Mouse (Mus musculus): Measurements from ENCODE around the gene Tdrkh. TPM values are rescaled to one million over a fixed set of nuclear protein-coding genes. Genes with fewer than 3 reads are reported as not detected.

Gene Tdrkh
- total RNA-seq (2021): 10 to 100 TPM; 44.1 TPM

DNA sequence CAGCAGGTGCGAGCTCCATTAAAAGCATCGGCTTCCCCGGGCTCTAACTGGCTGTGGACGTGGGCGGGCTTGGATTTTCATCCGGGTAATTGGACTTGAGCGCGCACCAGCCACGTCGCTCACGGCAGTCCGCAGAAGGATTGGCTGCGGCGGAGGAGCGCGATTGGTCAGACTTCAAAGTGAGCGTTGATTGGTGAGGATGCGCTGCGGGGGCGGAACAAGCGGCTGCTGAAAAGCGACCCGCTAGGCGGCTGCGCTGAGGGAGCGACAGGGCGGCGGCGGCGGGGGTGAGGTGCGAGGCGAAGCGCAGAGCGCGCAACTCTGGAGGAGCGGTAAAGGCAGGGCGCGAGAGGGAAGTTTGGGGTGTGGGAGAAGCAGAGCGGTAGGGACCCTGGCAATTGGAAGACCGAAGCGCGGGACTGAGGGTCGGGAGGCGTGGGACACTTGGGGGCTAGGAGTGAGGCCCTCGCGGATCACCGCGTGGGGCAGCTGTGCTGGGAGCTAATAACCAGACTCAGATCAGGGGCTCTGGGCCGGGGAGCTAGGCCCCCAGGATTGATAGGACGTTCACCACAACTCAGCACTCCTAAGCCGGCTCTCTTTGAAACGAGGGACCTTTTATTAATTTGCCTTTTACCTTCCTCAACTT lies at the start of gene Tdrkh:
Tdrkh (plus strand) TSS at position 243 of the 649 bp plus-strand sequence.
- peak; percentile 89 to 91 for DNase-seq (ENCODE audit: extremely low spot score in 1 of 2, low spot score in 1 of 2)

DNA sequence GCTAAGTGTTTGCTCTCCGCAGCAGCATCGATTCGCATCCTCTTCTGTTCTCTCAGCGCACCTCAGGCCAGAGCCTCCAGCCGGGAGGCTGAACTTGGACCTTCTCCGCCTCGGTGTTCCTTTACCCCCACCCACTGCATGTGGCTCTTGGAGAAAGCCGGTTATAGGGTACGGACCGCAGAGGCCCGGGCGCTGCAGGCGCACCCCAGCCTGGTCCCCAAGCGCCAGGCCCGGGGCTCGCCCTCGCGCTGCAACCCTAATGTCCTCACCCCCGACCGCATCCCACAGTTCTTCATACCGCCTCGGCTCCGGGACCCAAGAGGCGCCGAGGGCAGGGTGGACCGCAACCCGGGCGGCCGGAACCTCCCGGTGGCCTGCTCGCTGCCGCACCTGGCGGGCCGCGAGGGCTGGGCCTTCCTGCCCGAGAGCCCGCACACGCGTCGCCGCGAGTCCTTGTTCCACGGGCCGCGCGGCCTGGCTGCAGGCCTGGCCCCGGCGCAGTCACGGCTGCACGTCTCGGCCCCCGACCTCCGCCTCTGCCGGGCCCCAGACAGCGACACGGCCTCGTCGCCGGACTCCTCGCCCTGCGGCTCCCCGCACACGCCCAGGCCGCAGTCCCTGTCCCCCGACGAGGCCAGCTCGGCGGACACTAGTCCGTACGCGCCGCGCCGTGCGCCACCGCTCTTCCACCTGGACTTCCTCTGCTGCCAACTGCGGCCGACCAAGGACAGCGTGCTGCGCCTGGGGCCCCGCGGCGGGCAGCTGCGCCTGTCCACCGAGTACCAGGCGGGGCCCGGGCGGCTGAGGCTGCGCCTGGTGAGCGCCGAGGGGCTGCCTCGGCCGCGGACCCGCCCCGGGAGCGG lies 49.6 kb upstream of the Tdrkh start:
- DNase-seq (ENCODE audit: extremely low spot score in 1 of 2, low spot score in 1 of 2): peak; percentile 24 to 42

DNA sequence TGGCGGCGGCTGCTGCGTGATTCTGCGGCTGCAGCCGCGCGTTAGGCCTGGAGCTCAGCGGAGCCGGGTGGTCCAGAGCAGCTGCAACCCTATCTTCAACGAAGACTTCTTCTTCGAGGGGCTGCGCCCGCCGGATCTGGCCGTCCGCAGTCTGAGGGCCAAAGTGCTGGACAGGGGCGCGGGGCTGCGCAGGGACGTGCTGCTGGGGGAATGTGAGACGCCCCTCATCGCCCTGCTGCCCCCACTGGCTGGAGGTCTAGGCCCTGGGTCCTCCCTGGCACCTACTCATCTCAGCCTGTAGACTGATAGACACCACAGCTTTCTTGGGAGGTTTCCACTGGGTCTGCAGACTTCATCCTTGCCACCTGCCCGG lies 48.9 kb upstream of the Tdrkh start:
- DNase-seq (ENCODE audit: extremely low spot score in 1 of 2, low spot score in 1 of 2): no peak

DNA sequence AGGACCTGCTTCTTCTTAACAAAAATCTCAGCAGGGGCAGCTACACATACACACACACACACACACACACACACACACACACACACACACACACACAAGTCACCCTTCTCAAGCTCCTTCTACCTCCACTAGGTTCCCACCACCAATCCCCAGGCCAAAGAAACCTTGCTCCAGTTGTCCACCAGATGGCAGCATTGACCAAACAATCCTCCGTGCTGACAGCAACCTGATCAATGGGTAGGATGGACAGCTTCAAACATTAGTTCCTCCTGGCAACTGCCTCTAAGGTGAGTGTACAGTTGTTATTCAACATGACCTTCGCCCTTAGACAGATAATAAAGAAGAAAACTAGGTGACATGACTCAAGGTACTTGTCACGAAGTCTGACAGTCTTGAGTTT lies 46.3 kb upstream of the Tdrkh start:
- DNase-seq (ENCODE audit: extremely low spot score in 1 of 2, low spot score in 1 of 2): peak; percentile 67 to 85

DNA sequence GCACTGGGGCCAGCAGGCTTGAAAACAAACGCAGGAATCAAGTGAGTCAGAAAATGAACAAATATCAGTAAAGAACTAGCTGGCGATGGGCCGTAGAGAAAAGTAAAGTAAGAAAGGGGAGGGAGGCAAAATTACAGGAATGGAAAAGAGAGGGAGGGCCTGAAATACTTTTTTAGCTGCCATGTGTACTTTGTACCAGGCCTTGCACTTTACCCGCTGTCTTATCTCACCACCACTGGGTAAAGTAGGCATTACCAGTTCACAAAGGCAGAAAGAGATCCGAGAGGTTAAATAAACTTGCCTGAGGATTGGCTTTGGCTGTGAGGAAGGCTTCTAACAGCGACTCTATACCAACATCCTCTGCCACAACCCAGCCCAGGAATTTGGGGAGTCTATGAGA lies 45.6 kb upstream of the Tdrkh start:
- DNase-seq (ENCODE audit: extremely low spot score in 1 of 2, low spot score in 1 of 2): no peak

DNA sequence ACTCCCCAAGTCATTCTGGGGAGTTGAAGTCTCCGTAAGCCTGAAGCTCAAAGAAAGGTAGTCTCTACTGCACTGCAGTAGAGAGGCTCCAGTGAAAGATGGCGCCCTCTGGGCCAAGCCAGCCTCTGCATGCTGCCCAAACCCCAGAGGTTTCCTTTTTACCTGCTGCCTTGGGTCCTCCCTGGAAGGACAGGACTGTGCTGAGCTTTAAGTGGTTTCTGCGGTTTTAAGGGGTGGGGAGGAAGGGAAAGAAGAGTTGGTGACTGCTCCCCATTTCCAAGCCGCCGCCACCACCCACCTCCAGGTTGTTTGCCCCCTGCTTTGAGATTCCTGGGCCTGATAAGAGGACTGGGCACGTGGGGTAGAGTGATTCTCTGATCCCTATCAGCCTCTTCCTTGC lies 44.4 kb upstream of the Tdrkh start:
- DNase-seq (ENCODE audit: extremely low spot score in 1 of 2, low spot score in 1 of 2): no peak

DNA sequence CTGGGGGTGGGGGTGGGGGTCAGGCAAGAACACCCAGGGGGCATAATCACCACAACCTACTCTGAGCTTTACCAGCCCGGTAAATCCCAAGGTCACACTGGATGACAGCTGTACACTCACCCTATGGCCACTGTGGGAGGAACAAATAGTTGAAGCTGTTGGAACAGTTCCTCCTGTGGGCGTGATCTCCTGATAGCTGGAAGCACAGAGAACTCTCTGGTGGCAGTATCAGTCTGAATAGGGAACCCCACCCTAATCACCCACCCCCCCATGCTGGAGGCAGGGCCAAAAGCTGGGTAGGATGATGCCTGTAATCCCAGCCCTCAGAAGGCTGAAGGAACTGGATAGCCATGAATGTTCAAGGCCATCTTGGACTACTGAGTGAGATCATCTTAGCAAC lies 43.4 kb upstream of the Tdrkh start:
- DNase-seq (ENCODE audit: extremely low spot score in 1 of 2, low spot score in 1 of 2): no peak

DNA sequence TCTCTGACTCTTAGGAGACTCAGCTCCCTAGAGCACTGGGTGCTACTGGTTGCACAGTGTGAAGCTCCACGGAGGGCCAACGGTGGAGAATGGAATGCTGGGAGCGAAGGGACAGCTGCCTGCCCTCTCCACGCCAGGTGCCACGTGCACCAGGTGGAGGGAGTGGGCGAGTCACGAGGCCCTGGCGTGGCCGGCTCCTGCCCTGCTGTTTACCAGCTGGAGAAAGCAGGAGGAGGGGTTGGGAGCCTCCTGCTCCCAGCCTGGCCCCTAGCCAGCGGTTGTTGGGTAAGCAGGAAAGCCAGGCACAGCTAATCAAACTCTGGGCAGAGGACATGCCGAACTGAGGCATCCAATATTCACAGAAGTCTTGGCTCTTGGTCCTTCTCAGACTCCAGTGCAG lies 41.4 kb upstream of the Tdrkh start:
- peak in 1 of 2 experiments; percentile 51 for DNase-seq (ENCODE audit: extremely low spot score in 1 of 2, low spot score in 1 of 2)

DNA sequence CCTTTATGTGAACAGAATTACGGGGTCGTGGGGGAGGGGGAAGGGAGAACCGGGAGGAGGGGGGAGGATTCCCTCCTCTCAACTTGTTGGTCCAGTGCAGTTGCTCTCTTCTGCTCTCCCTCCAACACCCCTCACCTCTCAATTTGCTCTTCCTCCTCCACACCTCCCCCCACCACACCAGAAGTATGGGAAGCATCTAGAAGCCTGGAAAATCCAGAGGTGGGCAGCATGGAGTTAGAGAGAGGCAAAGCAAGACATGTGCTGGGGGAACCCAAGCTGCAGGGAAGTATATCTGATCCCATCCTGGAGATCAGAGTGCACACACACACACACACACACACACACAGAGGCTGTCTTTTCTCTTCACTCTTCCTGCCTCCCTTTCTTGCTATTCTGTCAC lies 41.0 kb upstream of the Tdrkh start:
- no peak for DNase-seq (ENCODE audit: extremely low spot score in 1 of 2, low spot score in 1 of 2)

DNA sequence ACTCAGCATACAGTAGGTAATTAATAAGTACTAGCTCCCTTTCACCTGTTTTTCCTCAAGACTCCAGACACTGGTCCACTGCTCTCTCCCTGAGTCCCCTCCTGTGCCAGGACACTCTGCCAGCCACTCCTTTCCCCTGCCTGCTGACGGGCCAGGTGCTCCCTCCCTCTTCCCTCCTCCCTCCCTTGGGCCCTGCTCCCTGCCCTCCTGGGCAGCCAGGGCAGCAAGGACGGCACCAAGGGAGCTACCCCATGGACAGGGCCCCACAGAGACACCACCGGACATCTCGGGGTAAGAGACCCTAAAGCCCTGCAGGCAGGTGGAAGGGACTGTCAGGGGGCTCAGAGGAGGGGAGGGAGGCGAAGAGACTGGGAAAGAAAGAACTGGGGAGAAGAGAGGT lies 40.4 kb upstream of the Tdrkh start, which contains the start of gene Rorc:
Rorc (plus strand) TSS at position 154 of the 400 bp plus-strand sequence.
- DNase-seq (ENCODE audit: extremely low spot score in 1 of 2, low spot score in 1 of 2): no peak

DNA sequence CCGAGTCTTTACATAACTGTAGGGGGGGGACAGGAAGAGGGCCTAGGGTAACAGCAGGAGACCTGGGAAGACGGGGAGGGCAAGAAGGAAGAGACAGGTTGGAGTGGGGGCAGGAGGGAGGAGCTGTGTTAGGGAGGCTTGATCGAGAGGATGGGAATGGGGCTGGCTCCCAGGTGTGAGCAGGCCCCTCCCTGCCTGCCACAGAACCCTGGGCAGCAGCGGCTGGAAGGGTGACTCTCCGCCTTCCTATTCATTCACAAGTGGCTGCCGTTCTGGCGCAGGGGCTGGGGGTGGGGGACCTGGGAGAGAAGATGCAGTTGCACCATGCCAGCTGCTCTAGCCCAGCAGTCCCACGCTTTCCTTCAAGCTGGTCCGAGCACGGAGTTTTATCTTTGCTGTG lies 40.0 kb upstream of the Tdrkh start:
- DNase-seq (ENCODE audit: extremely low spot score in 1 of 2, low spot score in 1 of 2): no peak

DNA sequence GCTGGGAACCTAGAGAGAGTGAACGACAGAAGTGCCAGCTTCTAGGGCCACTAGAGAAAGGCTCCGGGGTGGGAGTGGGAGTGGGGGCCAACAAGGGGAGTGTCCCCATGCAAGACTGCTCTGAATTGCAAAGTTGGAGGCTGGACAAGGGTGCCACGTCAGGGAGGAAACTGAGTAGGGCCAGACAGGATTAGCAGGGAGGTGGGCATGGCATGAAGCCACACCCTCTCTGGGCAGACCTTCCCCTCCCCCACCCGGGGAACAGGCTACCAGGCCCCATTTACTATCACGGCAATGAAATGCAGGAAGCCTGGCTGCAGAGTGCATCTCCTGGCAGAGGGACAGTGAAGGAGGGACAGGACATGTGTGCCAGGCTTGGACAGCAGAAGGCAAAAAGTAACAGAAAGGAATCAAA lies 39.5 kb upstream of the Tdrkh start:
- no peak for DNase-seq (ENCODE audit: extremely low spot score in 1 of 2, low spot score in 1 of 2)

DNA sequence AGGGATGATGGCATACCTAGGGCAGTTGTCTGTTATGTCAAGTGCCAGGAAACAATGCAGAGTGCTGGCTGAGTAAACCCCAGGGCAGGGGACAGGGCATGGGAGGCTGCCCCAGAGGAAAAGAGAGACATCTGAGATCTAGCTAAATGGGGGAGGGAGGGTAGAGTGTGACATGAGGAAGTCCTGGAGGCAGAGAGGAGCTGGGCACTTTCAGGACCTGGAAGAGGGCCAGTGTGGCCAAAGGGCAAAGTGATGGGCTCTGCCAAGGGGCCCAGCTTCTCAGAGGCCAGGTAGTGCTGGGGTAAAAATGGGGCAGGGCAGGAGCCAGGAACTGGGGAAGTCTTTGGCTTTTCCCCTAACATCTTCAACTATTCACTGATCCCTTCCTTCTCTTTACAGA lies 38.4 kb upstream of the Tdrkh start:
- no peak for DNase-seq (ENCODE audit: extremely low spot score in 1 of 2, low spot score in 1 of 2)

DNA sequence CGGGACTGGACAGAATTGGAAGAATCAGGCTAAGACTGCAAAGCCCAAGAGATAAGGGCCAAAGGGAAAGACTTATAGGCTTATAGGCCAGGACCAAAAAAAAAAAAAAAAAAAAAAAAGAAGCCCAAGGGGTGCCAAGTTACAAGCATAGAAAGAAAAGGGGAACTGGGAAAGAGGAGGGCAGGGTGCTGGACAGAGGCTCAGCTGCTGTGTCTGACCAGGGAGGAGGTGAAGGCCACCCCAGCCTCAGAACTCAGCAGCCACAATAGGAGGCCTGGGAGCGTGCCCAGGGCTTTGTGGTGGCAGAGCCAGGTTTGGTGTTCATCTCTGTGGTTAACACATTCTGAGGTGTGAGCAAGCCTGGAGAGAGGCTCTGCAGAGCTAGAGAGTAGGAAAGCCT lies 37.9 kb upstream of the Tdrkh start:
- no peak for DNase-seq (ENCODE audit: extremely low spot score in 1 of 2, low spot score in 1 of 2)

DNA sequence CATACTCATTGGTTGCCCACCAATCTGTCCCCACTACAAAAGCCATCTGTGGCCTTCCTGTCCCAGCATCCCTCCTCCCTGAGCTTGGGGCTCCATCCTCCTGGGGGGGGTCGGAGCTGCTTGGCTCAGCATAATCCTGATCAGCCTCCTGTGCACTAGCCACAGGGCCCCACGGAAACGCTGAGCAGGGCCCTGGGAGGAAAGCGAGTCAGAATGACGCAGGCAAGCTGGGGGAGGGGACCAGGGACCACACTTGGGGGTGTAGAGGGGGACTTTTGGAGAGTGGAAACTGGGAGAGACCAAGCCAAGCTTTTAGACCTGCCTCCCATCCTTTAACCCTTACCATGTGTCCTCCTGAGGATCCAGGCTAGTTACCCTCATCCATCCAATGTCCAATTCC lies 37.2 kb upstream of the Tdrkh start:
- no peak for DNase-seq (ENCODE audit: extremely low spot score in 1 of 2, low spot score in 1 of 2)

DNA sequence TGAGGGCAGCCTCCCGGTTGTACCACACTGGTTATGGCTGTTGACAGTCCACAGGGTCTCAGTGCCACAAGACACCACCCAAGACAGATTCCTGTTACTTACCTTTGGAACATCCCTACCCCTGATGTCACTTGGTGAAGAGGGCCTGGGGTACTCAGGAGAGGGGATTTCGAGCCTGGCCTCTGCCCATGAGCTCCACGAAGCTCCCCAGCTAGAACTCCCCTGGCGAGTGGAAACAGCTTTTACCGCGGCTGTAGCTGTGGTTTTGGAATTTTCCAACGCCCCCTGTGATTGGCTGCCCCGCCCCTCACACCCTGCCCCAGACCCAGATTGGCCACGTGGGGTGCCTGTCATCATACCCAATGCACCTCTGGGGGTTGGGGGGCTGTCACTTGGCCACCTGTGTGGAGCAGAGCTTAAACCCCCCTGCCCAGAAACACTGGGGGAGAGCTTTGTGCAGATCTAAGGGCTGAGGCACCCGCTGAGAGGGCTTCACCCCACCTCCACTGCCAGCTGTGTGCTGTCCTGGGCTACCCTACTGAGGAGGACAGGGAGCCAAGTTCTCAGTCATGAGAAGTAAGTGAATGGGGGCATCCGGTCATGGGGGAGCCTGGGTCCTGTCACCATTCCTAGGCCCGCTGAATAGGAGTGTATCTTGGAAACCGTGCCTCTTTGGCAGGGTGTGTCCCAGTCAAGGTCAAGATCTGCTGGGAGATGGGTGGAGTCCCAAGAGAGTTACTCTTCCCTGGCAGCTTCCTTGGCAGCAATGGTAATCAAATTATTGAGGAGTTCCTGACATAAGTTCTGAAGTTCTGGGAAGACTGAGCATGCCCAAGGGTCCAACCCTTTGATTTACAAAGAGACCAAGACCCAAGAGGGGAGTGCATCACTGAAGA lies 35.8 kb upstream of the Tdrkh start:
- DNase-seq (ENCODE audit: extremely low spot score in 1 of 2, low spot score in 1 of 2): no peak

DNA sequence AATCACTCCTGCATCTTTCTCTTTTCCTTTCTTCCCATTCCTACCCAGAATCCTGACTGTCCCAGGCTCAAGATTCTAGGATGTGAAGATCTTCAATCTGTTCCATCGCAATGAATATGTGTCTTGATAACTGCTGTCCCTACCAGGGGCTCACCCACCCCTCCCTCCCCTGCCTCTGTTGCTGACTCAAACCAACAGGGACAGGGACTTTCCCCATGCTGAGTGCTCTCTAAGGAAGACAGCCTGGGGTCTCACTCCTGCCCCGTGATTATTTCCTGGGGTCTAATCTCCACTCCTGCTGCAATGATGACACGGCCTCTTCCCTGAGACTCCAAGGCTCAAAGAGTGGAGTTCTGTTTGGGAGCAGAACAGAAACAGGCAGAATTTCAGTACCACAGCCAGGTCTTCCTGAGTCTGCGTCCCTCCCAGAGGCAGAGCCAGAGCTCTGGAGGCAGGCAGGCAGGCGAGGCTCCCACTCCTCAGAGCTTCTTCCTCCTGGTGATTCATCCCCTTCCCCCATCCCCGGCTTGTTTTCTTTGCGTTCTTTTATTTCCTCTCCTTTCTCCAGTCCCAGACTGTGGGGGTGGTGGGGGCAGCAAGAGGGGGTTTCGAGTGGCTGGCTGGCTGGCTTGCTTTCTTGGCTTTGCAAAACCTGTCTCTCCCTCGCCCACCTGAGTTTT lies 33.1 kb upstream of the Tdrkh start:
- no peak for DNase-seq (ENCODE audit: extremely low spot score in 1 of 2, low spot score in 1 of 2)

DNA sequence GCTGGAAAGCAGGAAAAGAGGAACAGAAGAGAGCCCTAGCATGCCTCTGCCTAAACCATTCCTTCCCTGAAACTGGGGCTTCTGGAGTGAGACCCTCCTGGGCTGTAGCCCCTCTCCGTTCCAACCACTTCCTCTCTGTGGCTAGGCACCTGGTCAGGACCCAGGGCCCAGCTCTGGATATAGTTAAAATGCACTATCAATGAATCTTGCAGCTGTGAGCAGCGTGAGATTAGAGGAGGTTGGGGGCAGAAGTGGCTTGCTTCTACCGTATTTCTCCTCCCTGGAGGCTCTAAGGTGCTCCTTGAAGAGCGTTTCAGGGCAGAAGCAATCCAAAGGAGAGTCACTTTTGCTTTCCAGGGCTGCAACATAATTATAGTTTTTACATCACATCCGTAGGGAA lies 30.8 kb upstream of the Tdrkh start:
- DNase-seq (ENCODE audit: extremely low spot score in 1 of 2, low spot score in 1 of 2): no peak

DNA sequence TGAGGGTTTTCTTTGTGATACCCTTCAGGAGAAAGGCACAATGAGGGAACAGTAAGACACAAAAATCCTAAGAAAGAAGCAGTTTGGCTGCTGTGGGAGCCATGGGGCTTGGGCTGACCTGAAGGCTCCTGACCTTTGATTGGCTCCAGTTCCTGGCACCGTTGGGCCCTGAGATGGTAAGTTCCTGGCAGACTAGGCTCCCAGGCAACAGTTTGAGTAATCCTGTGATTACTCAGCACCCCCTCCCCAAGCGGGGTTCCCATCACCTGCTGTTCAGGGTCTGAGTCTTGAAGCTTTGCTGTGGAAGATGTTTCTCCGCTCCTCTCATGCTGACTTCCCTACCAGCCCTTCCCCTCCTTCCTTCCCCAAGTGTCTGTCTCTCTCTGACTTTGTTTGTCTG lies 29.6 kb upstream of the Tdrkh start:
- no peak for DNase-seq (ENCODE audit: extremely low spot score in 1 of 2, low spot score in 1 of 2)

DNA sequence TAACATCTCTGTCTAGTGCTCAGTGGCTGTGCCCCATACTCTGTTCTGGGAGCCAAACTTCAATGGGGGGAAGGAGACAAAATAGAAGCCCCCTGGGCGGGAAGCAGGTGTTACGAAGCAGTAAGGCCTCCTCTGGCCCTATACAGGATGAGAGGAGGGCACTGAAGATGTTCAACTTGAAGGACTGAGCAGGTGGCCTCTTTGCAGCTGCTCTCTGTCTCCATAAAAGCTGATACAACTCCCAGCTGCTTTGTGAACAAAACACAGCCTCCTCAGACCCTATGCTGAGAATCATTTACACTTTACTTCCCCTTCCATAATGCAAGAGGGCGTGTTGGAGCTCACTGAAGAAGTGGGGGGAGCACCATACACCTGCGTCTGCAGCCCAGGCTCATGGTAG lies 26.4 kb upstream of the Tdrkh start:
- no peak for DNase-seq (ENCODE audit: extremely low spot score in 1 of 2, low spot score in 1 of 2)

All from layer of hippocampus, postnatal 25 days (tissue).